9 mouse cellular contexts compared by ENCODE assay signal in the genomic region with DNA sequence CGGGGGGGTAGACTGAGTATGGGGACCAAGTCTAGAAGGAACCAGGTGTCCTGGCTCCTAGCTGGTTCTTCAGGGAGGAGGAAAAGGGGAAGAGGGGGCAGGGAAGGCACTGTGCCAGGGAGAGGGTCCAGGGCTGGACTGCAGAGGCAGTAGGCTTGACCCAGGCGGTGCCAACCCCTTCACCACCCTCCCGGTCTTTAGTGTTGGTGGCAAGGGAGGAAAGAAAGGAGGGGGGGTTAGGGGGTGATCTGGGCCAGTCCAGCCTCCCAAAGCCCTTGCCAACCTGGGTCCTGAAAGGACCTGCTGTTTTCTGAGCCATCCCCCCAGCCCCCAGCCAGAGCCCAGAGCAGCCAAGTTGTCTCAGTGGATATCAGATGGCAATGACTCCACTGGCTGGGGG. TPM values are rescaled to one million over a fixed set of nuclear protein-coding genes. Genes with fewer than 3 reads are reported as not detected.
DNase-seq lines count a peak whose midpoint lies in the region; ATAC-seq and TF ChIP-seq lines count a peak whose summit lies in the region.
"Had no signal": no experiment of that assay in that cellular context is flagged by ENCODE, and none has a peak within 500 bp of the region (broad histone marks: within the 10 kb centered on the region; RNA-seq: fewer than 3 reads in every experiment).

No protein-coding gene starts in this region.

- H3K4me3 ChIP-seq in spleen, adult 2 months (ENCODE audit: extremely low read depth, insufficient read depth, insufficient read length), result no peak overlapping the region; the same call in 1 of the 2 replicates
- H3K4me3 ChIP-seq in hindbrain, embryonic 11.5 days (ENCODE audit: low read depth, low read length), result no peak overlapping the region
- H3K4me3 ChIP-seq in midbrain, embryonic 11.5 days (ENCODE audit: low read depth, low read length), result no peak overlapping the region

- H3K27me3 ChIP-seq in spleen, adult 2 months (ENCODE audit: control insufficient read depth, insufficient read depth, low read length), result peaks cover 8% of the 10 kb centered on the region
- H3K27me3 ChIP-seq in hindbrain, embryonic 11.5 days (ENCODE audit: control insufficient read depth, insufficient read depth, low read length), result peaks cover 4% of the 10 kb centered on the region; the same call in 1 of the 2 replicates
- peaks cover 6% of the 10 kb centered on the region for H3K27me3 ChIP-seq in midbrain, embryonic 11.5 days (ENCODE audit: control insufficient read depth, insufficient read depth, low read length)

- 0 out of 2 replicates have a peak overlapping the region, but pooled peaks have one; percentile 0 for H3K4me2 ChIP-seq in hindbrain, embryonic 11.5 days (replicated peaks; ENCODE audit: low read depth, low read length)
- peak overlapping the region; percentile 1; the same call in 1 of the 2 replicates for H3K4me2 ChIP-seq in midbrain, embryonic 11.5 days

- 0 out of 2 replicates have a peak overlapping the region, but pooled peaks have one; percentile 9 for H3K27ac ChIP-seq in spleen, adult 2 months (ENCODE audit: insufficient read depth, low read length)
- H3K27ac ChIP-seq in hindbrain, embryonic 11.5 days (ENCODE audit: low read depth, low read length), result no peak overlapping the region
- no peak overlapping the region for H3K27ac ChIP-seq in midbrain, embryonic 11.5 days (ENCODE audit: low read depth, low read length)

- H3K4me1 ChIP-seq in spleen, adult 2 months (ENCODE audit: control insufficient read depth, insufficient read depth, insufficient read length), result no peaks in the 10 kb centered on the region
- H3K4me1 ChIP-seq in hindbrain, embryonic 11.5 days (replicated peaks; ENCODE audit: control insufficient read depth, insufficient read depth, low read length), result peaks cover 4% of the 10 kb centered on the region; the same call in 1 of the 2 replicates
- H3K4me1 ChIP-seq in midbrain, embryonic 11.5 days (ENCODE audit: control insufficient read depth, insufficient read depth, low read length), result peaks cover 7% of the 10 kb centered on the region

- TF ChIP-seq CTCF in spleen, adult 2 months (IDR thresholded peaks at IDR 0.05; ENCODE audit: extremely low read depth, insufficient read depth, insufficient read length, insufficient replicate concordance), result no peak

- no peak for DNase-seq in spleen, adult 2 months (ENCODE audit: low read depth in 1 of 2, low spot score in 2 of 2)
- no peak for DNase-seq in spleen, postnatal 10 days (ENCODE audit: low spot score in 2 of 2)
- DNase-seq in hindbrain, embryonic 11.5 days (ENCODE audit: low spot score), result no peak
- no peak for DNase-seq in midbrain, embryonic 11.5 days (ENCODE audit: low spot score, missing footprints)
- no peak for DNase-seq in ovary, adult 18-20 months (ENCODE audit: low spot score)
- no peak for DNase-seq in thymus, postnatal 4 days

- H3K36me3 ChIP-seq in spleen, adult 2 months (ENCODE audit: control insufficient read depth, insufficient read depth, low read length), result no peaks in the 10 kb centered on the region
- no peaks in the 10 kb centered on the region for H3K36me3 ChIP-seq in hindbrain, embryonic 11.5 days (ENCODE audit: control insufficient read depth, insufficient read depth, low read length)
- H3K36me3 ChIP-seq in midbrain, embryonic 11.5 days (ENCODE audit: control insufficient read depth, insufficient read depth, low read length), result no peaks in the 10 kb centered on the region

- 59% methylated on average over 2 of the region's 3 CpGs for WGBS in spleen, adult 2 months
- 85% methylated on average over 3 of the region's 3 CpGs for WGBS in hindbrain, embryonic 11.5 days
- 87% methylated on average over 3 of the region's 3 CpGs for WGBS in midbrain, embryonic 11.5 days

- ATAC-seq in hindbrain, embryonic 11.5 days (ENCODE audit: low FRiP score), result no peak
- ATAC-seq in midbrain, embryonic 11.5 days (ENCODE audit: low FRiP score), result no peak
- ATAC-seq in megakaryocyte, adult 5-6 weeks (ENCODE audit: poor library complexity, severe bottlenecking), result no peak
- ATAC-seq: lung, postnatal 0 days had no signal

- no peaks in the 10 kb centered on the region for H3K9me3 ChIP-seq in hindbrain, embryonic 11.5 days (ENCODE audit: control insufficient read depth, low read length)
- H3K9me3 ChIP-seq in midbrain, embryonic 11.5 days (ENCODE audit: control insufficient read depth, low read length), result no peaks in the 10 kb centered on the region

- TF ChIP-seq POLR2A in spleen, adult 2 months (IDR thresholded peaks at IDR 0.05; ENCODE audit: low read depth, low read length), result no peak

- no peak overlapping the region for H3K9ac ChIP-seq in hindbrain, embryonic 11.5 days (ENCODE audit: low read depth, low read length)
- no peak overlapping the region for H3K9ac ChIP-seq in midbrain, embryonic 11.5 days (ENCODE audit: low read length)

RNA-seq across cellular contexts. Expression of gene Kcnj10, which starts 1.7 kb away (rescaled TPM):
- polyA plus RNA-seq in spleen, adult 2 months (2012; rRNA removed), result 6.7 and 7.3 TPM in 2 replicates
- 0.73 TPM in 2 replicates for polyA plus RNA-seq in hindbrain, embryonic 11.5 days (2014; fragmentation: Nextera tagmentation; extraction: Ambion mirVana)
- polyA plus RNA-seq in midbrain, embryonic 11.5 days (2014; fragmentation: Nextera tagmentation; extraction: Ambion mirVana), result 0.75 TPM in 2 replicates
- 0.23 and 0.42 TPM in 2 replicates for total RNA-seq in megakaryocyte, adult 5-6 weeks (2015)
- total RNA-seq in megakaryocyte, adult 5-6 weeks (2017), result 0.26 and 0.28 TPM in 2 replicates
- polyA plus RNA-seq: heart, postnatal 0 days had no signal

RNA-seq across cellular contexts. Expression of gene Kcnj9, which starts 13.6 kb away (rescaled TPM):
- polyA plus RNA-seq in spleen, adult 2 months (2012; rRNA removed), result 2.1 and 3.9 TPM in 2 replicates
- polyA plus RNA-seq in hindbrain, embryonic 11.5 days (2014; fragmentation: Nextera tagmentation; extraction: Ambion mirVana), result 0.17 and 0.46 TPM in 2 replicates
- 0.37 and 0.43 TPM in 2 replicates for polyA plus RNA-seq in midbrain, embryonic 11.5 days (2014; fragmentation: Nextera tagmentation; extraction: Ambion mirVana)
- not detected in 2 replicates for total RNA-seq in megakaryocyte, adult 5-6 weeks (2015)
- total RNA-seq in megakaryocyte, adult 5-6 weeks (2017), result not detected in 2 replicates
- polyA plus RNA-seq: heart, postnatal 0 days; lung, postnatal 0 days had no signal

RNA-seq across cellular contexts. Expression of gene Pigm, which starts 33.6 kb away (rescaled TPM):
- 8.8 and 11.5 TPM in 2 replicates for polyA plus RNA-seq in spleen, adult 2 months (2012; rRNA removed)
- polyA plus RNA-seq in hindbrain, embryonic 11.5 days (2014; fragmentation: Nextera tagmentation; extraction: Ambion mirVana), result 11.0 and 11.8 TPM in 2 replicates
- polyA plus RNA-seq in midbrain, embryonic 11.5 days (2014; fragmentation: Nextera tagmentation; extraction: Ambion mirVana), result 11.0 and 12.2 TPM in 2 replicates
- 14.1 and 15.5 TPM in 2 replicates for total RNA-seq in megakaryocyte, adult 5-6 weeks (2015)
- 14.8 and 15.1 TPM in 2 replicates for total RNA-seq in megakaryocyte, adult 5-6 weeks (2017)

RNA-seq across cellular contexts. Expression of gene Atp1a2, which starts 44.9 kb away (rescaled TPM):
- polyA plus RNA-seq in spleen, adult 2 months (2012; rRNA removed), result 3.1 and 3.9 TPM in 2 replicates
- 1.9 and 2.6 TPM in 2 replicates for polyA plus RNA-seq in hindbrain, embryonic 11.5 days (2014; fragmentation: Nextera tagmentation; extraction: Ambion mirVana)
- polyA plus RNA-seq in midbrain, embryonic 11.5 days (2014; fragmentation: Nextera tagmentation; extraction: Ambion mirVana), result 1.4 and 1.9 TPM in 2 replicates
- 0.02 TPM in 1 of 2 replicates, not detected in the other for total RNA-seq in megakaryocyte, adult 5-6 weeks (2015)
- not detected in 2 replicates for total RNA-seq in megakaryocyte, adult 5-6 weeks (2017)
